Mouse (Mus musculus): ENCODE results near the gene Gm17521.
"Not testable (repeated sequence)": the region's sequence is repeated elsewhere in the genome, so short reads cannot be mapped to it uniquely, and the experiment has no call there.

The Gm17521 gene

GRCm38 (mm10) chrX:123029569-123029968 is at the start of gene Gm17521:
TSS of gene Gm17521 (minus strand) at chrX:123029669.
- not testable (repeated sequence) for DNase-seq (ENCODE audit: low spot score)

GRCm38 (mm10) chrX:123043956-123044355 is 14.5 kb upstream of the Gm17521 start:
- no peak for DNase-seq (ENCODE audit: low spot score)

GRCm38 (mm10) chrX:123043516-123043915 is 14.0 kb upstream of the Gm17521 start:
- DNase-seq (ENCODE audit: low spot score): no peak

Measured in urinary bladder, postnatal 10 days (tissue).